ENCODE assay signal across 32 mouse cellular contexts in the genomic region with DNA sequence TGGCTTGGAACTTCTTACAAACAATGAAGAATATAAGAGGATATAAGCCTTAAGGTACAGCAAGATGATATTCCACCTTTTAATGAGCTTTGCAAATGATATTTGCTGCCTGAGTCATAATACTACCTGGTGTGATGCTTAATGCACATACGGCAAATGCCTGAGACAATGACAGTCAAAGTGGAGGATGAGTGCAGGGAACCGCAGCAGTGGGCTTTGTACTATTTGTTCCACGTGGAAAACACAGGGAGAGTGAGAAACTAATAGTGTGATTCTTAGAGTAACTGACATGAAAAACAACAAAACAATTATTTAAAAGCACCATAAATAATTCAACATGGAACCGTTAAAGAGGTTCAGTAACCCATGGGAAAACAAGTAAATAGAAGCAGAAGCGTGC.
"Had no signal": no experiment of that assay in that cellular context is flagged by ENCODE, and none has a peak within 500 bp of the region (broad histone marks: within the 10 kb centered on the region; RNA-seq: fewer than 3 reads in every experiment).

No protein-coding gene starts in this region.

- H3K9ac ChIP-seq: limb, embryonic 12.5 days; limb, embryonic 13.5 days; limb, embryonic 15.5 days; liver, embryonic 12.5 days; liver, embryonic 13.5 days; liver, embryonic 14.5 days; liver, embryonic 15.5 days; liver, postnatal 0 days; lung, embryonic 14.5 days; lung, embryonic 15.5 days; midbrain, embryonic 12.5 days; midbrain, embryonic 13.5 days; midbrain, embryonic 15.5 days had no signal

- DNase-seq: left cerebral cortex, postnatal 4 days; liver; liver, embryonic 13.5 days; liver, postnatal 0 days; lung, adult 18-20 months; lung, adult 2 months; lung, embryonic 14.5 days; lung, postnatal 10 days; lung, postnatal 14 days; lung, postnatal 36 days; lung, postnatal 4 days; midbrain, embryonic 14.5 days had no signal

- H3K9me3 ChIP-seq: limb, embryonic 10.5 days; limb, embryonic 12.5 days; limb, embryonic 13.5 days; limb, embryonic 15.5 days; liver, embryonic 12.5 days; liver, embryonic 13.5 days; liver, embryonic 15.5 days; lung, embryonic 15.5 days; megakaryocyte, embryonic 14.5 days; midbrain, embryonic 10.5 days; midbrain, embryonic 12.5 days; midbrain, embryonic 13.5 days; midbrain, embryonic 15.5 days had no signal

- H3K4me3 ChIP-seq: left cerebral cortex, adult 2 months; limb, embryonic 10.5 days; limb, embryonic 12.5 days; limb, embryonic 13.5 days; limb, embryonic 15.5 days; liver, embryonic 12.5 days; liver, embryonic 13.5 days; liver, embryonic 15.5 days; lung, embryonic 15.5 days; megakaryocyte, embryonic 14.5 days; midbrain, embryonic 10.5 days; midbrain, embryonic 12.5 days; midbrain, embryonic 13.5 days; midbrain, embryonic 15.5 days; myocyte had no signal

- H3K27me3 ChIP-seq: limb, embryonic 12.5 days; limb, embryonic 13.5 days; limb, embryonic 15.5 days; liver, embryonic 12.5 days; liver, embryonic 13.5 days; liver, embryonic 15.5 days; lung, embryonic 15.5 days; megakaryocyte, embryonic 14.5 days; midbrain, embryonic 12.5 days; midbrain, embryonic 13.5 days; midbrain, embryonic 15.5 days had no signal

- H3K27ac ChIP-seq: left cerebral cortex, adult 2 months; limb, embryonic 10.5 days; limb, embryonic 12.5 days; limb, embryonic 13.5 days; limb, embryonic 15.5 days; liver, embryonic 12.5 days; liver, embryonic 13.5 days; liver, embryonic 14.5 days; liver, embryonic 15.5 days; lung, embryonic 15.5 days; macrophage; midbrain, embryonic 10.5 days; midbrain, embryonic 12.5 days; midbrain, embryonic 13.5 days; midbrain, embryonic 15.5 days had no signal

- H3K36me3 ChIP-seq: limb, embryonic 10.5 days; limb, embryonic 12.5 days; limb, embryonic 13.5 days; limb, embryonic 15.5 days; liver, embryonic 12.5 days; liver, embryonic 13.5 days; liver, embryonic 15.5 days; lung, embryonic 15.5 days; midbrain, embryonic 10.5 days; midbrain, embryonic 12.5 days; midbrain, embryonic 13.5 days; midbrain, embryonic 15.5 days had no signal

- H3K4me2 ChIP-seq: limb, embryonic 12.5 days; limb, embryonic 13.5 days; limb, embryonic 15.5 days; liver, embryonic 11.5 days; liver, embryonic 12.5 days; liver, embryonic 13.5 days; liver, embryonic 15.5 days; lung, embryonic 14.5 days; lung, embryonic 15.5 days; midbrain, embryonic 11.5 days; midbrain, embryonic 12.5 days; midbrain, embryonic 13.5 days; midbrain, embryonic 15.5 days had no signal

- ATAC-seq: liver, embryonic 12.5 days; liver, postnatal 0 days; lung, postnatal 0 days; midbrain, embryonic 13.5 days; midbrain, embryonic 15.5 days; midbrain, embryonic 16.5 days had no signal

- H3K4me1 ChIP-seq: limb, embryonic 10.5 days; limb, embryonic 12.5 days; limb, embryonic 13.5 days; limb, embryonic 15.5 days; liver, embryonic 12.5 days; liver, embryonic 13.5 days; liver, embryonic 15.5 days; lung, embryonic 15.5 days; megakaryocyte, embryonic 14.5 days; midbrain, embryonic 13.5 days had no signal
